Mouse (Mus musculus) testis, adult 2 months (tissue): ENCODE results near the gene Myh4.

Source experiments
- CTCF ChIP-seq: fragments of 200-500 bp; IDR thresholded peaks from 2 replicates; pipeline ENCODE4 v1.5.1; 2012; ENCODE audit warnings: low read depth, mild to moderate bottlenecking, inconsistent platforms, low read length, moderate library complexity; ENCODE audit not compliant: control insufficient read depth, insufficient read depth, insufficient replicate concordance
- POLR2A ChIP-seq: fragments of 200-500 bp; IDR thresholded peaks from 2 replicates; pipeline ENCODE4 v1.6.1; 2012; ENCODE audit warnings: low read depth, mild to moderate bottlenecking, inconsistent platforms, low read length, moderate library complexity; ENCODE audit not compliant: control insufficient read depth

- no peak for TF ChIP-seq CTCF
- no peak for TF ChIP-seq POLR2A
Observed at GRCm38 (mm10) chr11:67293440-67293839, 55.6 kb downstream of the Myh4 start.
